Mouse (Mus musculus) mature B cell (primary cell): Measurements from ENCODE around the gene Cox6a1.
"Not testable (repeated sequence)": the region's sequence is repeated elsewhere in the genome, so short reads cannot be mapped to it uniquely, and the experiment has no call there.

ENCODE experiments used
- in situ Hi-C: fragments of 300-500 bp; cut with MboI; formaldehyde crosslinking; loops from 2 replicates; pipeline ENCODE4 v1.14.3; 2019

Cox6a1 gene

GRCm38 (mm10) chr5:115349225-115349555 is 409 bp upstream of the Cox6a1 start:
- in situ Hi-C loops: loop anchor here (5.0 kb wide), 1 partner anchor 72 kb away; the partner anchor contains the start of gene Coq5

GRCm38 (mm10) chr5:115347564-115347963 is 1.2 kb downstream of the Cox6a1 start:
- in situ Hi-C loops: loop anchor here (5.0 kb wide), 1 partner anchor 70 kb away; the partner anchor contains the start of gene Coq5

- in situ Hi-C loops: no loop called here
These were observed 7.2 kb downstream of the Cox6a1 start for GRCm38 (mm10) chr5:115341314-115342165.

- in situ Hi-C loops: no loop called here
These were observed 8.0 kb downstream of the Cox6a1 start, which contains the start of the genes Gatc and Triap1 for GRCm38 (mm10) chr5:115340577-115341313. Gene Gatc (minus strand): TSS chr5:115341178. Gene Triap1 (plus strand): TSS chr5:115341225.

GRCm38 (mm10) chr5:115340007-115340406 is 8.8 kb downstream of the Cox6a1 start:
- in situ Hi-C loops: no loop called here

- in situ Hi-C loops: no loop called here
These were observed 15.2 kb downstream of the Cox6a1 start for GRCm38 (mm10) chr5:115333626-115334025.

GRCm38 (mm10) chr5:115330955-115331354 is 17.8 kb downstream of the Cox6a1 start:
- in situ Hi-C loops: no loop called here

GRCm38 (mm10) chr5:115327610-115328548 is 20.9 kb downstream of the Cox6a1 start:
- in situ Hi-C loops: no loop called here

- in situ Hi-C loops: no loop called here
These were observed 21.7 kb downstream of the Cox6a1 start, which contains the start of gene Srsf9 for GRCm38 (mm10) chr5:115326875-115327609. Gene Srsf9 (plus strand): TSS chr5:115327177.

- in situ Hi-C loops: no loop called here
These were observed 22.4 kb downstream of the Cox6a1 start for GRCm38 (mm10) chr5:115326256-115326831.

- in situ Hi-C loops: no loop called here
These were observed 29.5 kb downstream of the Cox6a1 start for GRCm38 (mm10) chr5:115319004-115319940.

GRCm38 (mm10) chr5:115317645-115318328 is 31.0 kb downstream of the Cox6a1 start:
- in situ Hi-C loops: no loop called here

GRCm38 (mm10) chr5:115316968-115317644 is 31.7 kb downstream of the Cox6a1 start:
- in situ Hi-C loops: no loop called here

GRCm38 (mm10) chr5:115313668-115313943 is 35.2 kb downstream of the Cox6a1 start:
- in situ Hi-C loops: no loop called here

- in situ Hi-C loops: no loop called here
These were observed 35.7 kb downstream of the Cox6a1 start for GRCm38 (mm10) chr5:115312816-115313667.

- in situ Hi-C loops: no loop called here
These were observed 36.4 kb downstream of the Cox6a1 start for GRCm38 (mm10) chr5:115312354-115312753.

- in situ Hi-C loops: not testable (repeated sequence)
These were observed 46.6 kb downstream of the Cox6a1 start for GRCm38 (mm10) chr5:115302190-115302589.
